8 mouse cellular contexts compared by ENCODE assay signal in the genomic region with DNA sequence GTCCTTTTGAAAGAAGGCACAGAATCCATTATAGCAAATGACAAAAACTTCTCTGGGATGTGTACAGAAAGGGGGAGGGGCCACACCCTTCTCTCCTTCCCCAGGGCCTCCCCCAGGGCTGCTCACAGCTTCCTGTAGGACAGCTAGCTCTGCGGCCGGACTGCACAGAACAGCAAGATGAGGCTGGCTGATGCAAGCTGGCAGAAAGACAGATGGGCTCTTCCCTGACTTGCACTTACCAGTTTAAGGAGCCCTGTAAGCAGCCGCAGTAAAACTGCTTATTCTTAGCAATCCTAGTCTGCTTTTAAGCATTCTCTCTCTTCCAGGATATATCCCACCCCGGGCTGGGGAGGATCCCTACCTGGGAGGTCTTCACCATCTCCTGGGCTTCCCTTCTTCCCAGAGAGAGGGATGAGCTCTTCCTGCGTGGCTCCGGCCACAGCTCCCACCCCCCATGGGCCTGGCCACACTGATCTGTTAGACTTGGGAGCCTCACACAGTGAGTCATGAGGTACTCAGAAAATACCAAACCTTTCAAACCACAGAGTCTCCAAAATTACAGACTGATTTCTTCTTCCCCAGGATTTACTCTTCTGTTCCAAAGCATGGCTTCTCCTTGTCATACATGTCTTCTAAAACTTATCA.
A peak's percentile ranks its signal among the peaks of the same experiment; 100 is the strongest.
DNase-seq lines count a peak whose midpoint lies in the region; ATAC-seq and TF ChIP-seq lines count a peak whose summit lies in the region.

No protein-coding gene starts in this region.

- TF ChIP-seq CTCF in cortical plate, adult 2 months (IDR thresholded peaks at IDR 0.05; ENCODE audit: extremely low read depth, insufficient read depth, low read length): no peak
- TF ChIP-seq CTCF in small intestine, adult 2 months (IDR thresholded peaks at IDR 0.05; ENCODE audit: extremely low read depth, insufficient read length, insufficient replicate concordance, low read depth, low read length): no peak

- no peaks in the 10 kb centered on the region for H3K9me3 ChIP-seq in kidney, embryonic 14.5 days (ENCODE audit: control insufficient read depth, low read length)
- H3K9me3 ChIP-seq in hindbrain, embryonic 13.5 days: no peaks in the 10 kb centered on the region

- H3K27me3 ChIP-seq in kidney, embryonic 14.5 days (ENCODE audit: control insufficient read depth, insufficient read depth, low read length): no peaks in the 10 kb centered on the region
- 0 out of 2 replicates have a peak, but pooled peaks cover 2% of the 10 kb centered on the region for H3K27me3 ChIP-seq in hindbrain, embryonic 13.5 days
- H3K27me3 ChIP-seq in small intestine, adult 2 months (ENCODE audit: control insufficient read depth, insufficient read depth, low read length): no peaks in the 10 kb centered on the region

- 0 out of 2 replicates have a peak, but pooled peaks have one; percentile 36 for ATAC-seq in kidney, embryonic 14.5 days (ENCODE audit: low FRiP score, low TSS enrichment)
- no peak for ATAC-seq in hindbrain, embryonic 13.5 days (ENCODE audit: low FRiP score)

- H3K4me1 ChIP-seq in kidney, embryonic 14.5 days (ENCODE audit: control insufficient read depth, insufficient read depth, low read length): peaks cover 8% of the 10 kb centered on the region; the same call in 1 of the 2 replicates
- H3K4me1 ChIP-seq in cortical plate, adult 2 months (ENCODE audit: control insufficient read depth, insufficient read depth, low read length): peaks cover 4% of the 10 kb centered on the region
- peaks cover 34% of the 10 kb centered on the region for H3K4me1 ChIP-seq in hindbrain, embryonic 13.5 days (replicated peaks)
- H3K4me1 ChIP-seq in small intestine, adult 2 months (ENCODE audit: control insufficient read depth, insufficient read depth, insufficient read length, low read length): no peaks in the 10 kb centered on the region

- no peak for TF ChIP-seq POLR2A in cortical plate, adult 2 months (IDR thresholded peaks at IDR 0.05; ENCODE audit: extremely low read depth, insufficient read depth, low read length)
- TF ChIP-seq POLR2A in small intestine, adult 2 months (IDR thresholded peaks at IDR 0.05; ENCODE audit: low read depth, low read length): no peak

- H3K36me3 ChIP-seq in kidney, embryonic 14.5 days (ENCODE audit: control insufficient read depth, insufficient read depth, low read length): no peaks in the 10 kb centered on the region
- no peaks in the 10 kb centered on the region for H3K36me3 ChIP-seq in hindbrain, embryonic 13.5 days
- no peaks in the 10 kb centered on the region for H3K36me3 ChIP-seq in small intestine, adult 2 months (ENCODE audit: control insufficient read depth, insufficient read depth, low read length)

- H3K27ac ChIP-seq in kidney, embryonic 14.5 days (ENCODE audit: low read depth, low read length): 0 out of 2 replicates have a peak overlapping the region, but pooled peaks have one; percentile 20
- H3K27ac ChIP-seq in cortical plate, adult 2 months (ENCODE audit: insufficient read depth, low read length): peak overlapping the region; percentile 90; the same call in 1 of the 2 replicates
- peak overlapping the region; percentile 70 for H3K27ac ChIP-seq in hindbrain, embryonic 13.5 days
- peak overlapping the region; percentile 38 for H3K27ac ChIP-seq in small intestine, adult 2 months (ENCODE audit: insufficient read depth, low read depth, low read length)

- H3K9ac ChIP-seq in kidney, embryonic 14.5 days (ENCODE audit: low read depth, low read length): peak overlapping the region; percentile 2; the same call in 1 of the 2 replicates
- H3K9ac ChIP-seq in hindbrain, embryonic 13.5 days: peak overlapping the region; percentile 29; the same call in 1 of the 2 replicates

- H3K4me3 ChIP-seq in kidney, embryonic 14.5 days (ENCODE audit: low read length): no peak overlapping the region
- H3K4me3 ChIP-seq in cortical plate, adult 2 months (ENCODE audit: insufficient read depth, low read length): no peak overlapping the region
- no peak overlapping the region for H3K4me3 ChIP-seq in hindbrain, embryonic 13.5 days
- no peak overlapping the region for H3K4me3 ChIP-seq in small intestine, adult 2 months (ENCODE audit: low read depth, low read length)

- DNase-seq in kidney, adult 8-10 months: no peak
- peak; percentile 9 for DNase-seq in ES-CJ7 (ENCODE audit: low read depth, low spot score)
- no peak for DNase-seq in thymus, postnatal 25 days
- DNase-seq in cerebellum, adult 11 months: no peak

- no peak overlapping the region for H3K4me2 ChIP-seq in kidney, embryonic 14.5 days (replicated peaks; ENCODE audit: low read depth, low read length)
- no peak overlapping the region for H3K4me2 ChIP-seq in hindbrain, embryonic 13.5 days

- WGBS in kidney, embryonic 14.5 days: 32% methylated on average over 6 of the region's 6 CpGs
- 41% methylated on average over 6 of the region's 6 CpGs for WGBS in hindbrain, embryonic 13.5 days
- 43% methylated on average over 6 of the region's 6 CpGs for WGBS in small intestine, adult 2 months

Comparison
In these comparisons a context has a peak if more than half of its experiments do, and no peak if none do; other contexts are left out.
1. H3K27ac ChIP-seq: peak in every context shown above with its lines; median percentile 90 in cortical plate, adult 2 months; 70 in hindbrain, embryonic 13.5 days; 38 in small intestine, adult 2 months; 20 in kidney, embryonic 14.5 days.